Mouse (Mus musculus): Measurements from ENCODE around the gene Gucy2c. TPM values are rescaled to one million over a fixed set of nuclear protein-coding genes. Genes with fewer than 3 reads are reported as not detected.

Gucy2c gene
- not detected in 2 replicates for total RNA-seq (2014; fragmentation: Nextera tagmentation)
- total RNA-seq (2017) = not detected in 2 replicates

- ATAC-seq (replicated peaks; ENCODE audit: poor library complexity, severe bottlenecking) = no peak
Measured at GRCm38 (mm10) chr6:136781377-136781986, at the start of gene Gucy2c. Gene Gucy2c (minus strand): TSS chr6:136781765.

- ATAC-seq (replicated peaks; ENCODE audit: poor library complexity, severe bottlenecking) = no peak
Measured at GRCm38 (mm10) chr6:136828681-136829080, 47.1 kb upstream of the Gucy2c start.

GRCm38 (mm10) chr6:136827881-136828561 is 46.5 kb upstream of the Gucy2c start, which contains the start of gene Wbp11:
Gene Wbp11 (minus strand): TSS chr6:136828233.
- ATAC-seq (replicated peaks; ENCODE audit: poor library complexity, severe bottlenecking) = peak; percentile 91

- ATAC-seq (replicated peaks; ENCODE audit: poor library complexity, severe bottlenecking) = no peak
Measured at GRCm38 (mm10) chr6:136827516-136827880, 45.9 kb upstream of the Gucy2c start, which contains the start of gene BC049715. Gene BC049715 (plus strand): TSS chr6:136827626.

GRCm38 (mm10) chr6:136827116-136827515 is 45.6 kb upstream of the Gucy2c start:
- ATAC-seq (replicated peaks; ENCODE audit: poor library complexity, severe bottlenecking) = peak; percentile 1; the same call in 1 of the 2 replicates

GRCm38 (mm10) chr6:136824987-136825386 is 43.4 kb upstream of the Gucy2c start:
- ATAC-seq (replicated peaks; ENCODE audit: poor library complexity, severe bottlenecking) = no peak

- ATAC-seq (replicated peaks; ENCODE audit: poor library complexity, severe bottlenecking) = no peak
Measured at GRCm38 (mm10) chr6:136821086-136821485, 39.5 kb upstream of the Gucy2c start.

- ATAC-seq (replicated peaks; ENCODE audit: poor library complexity, severe bottlenecking) = no peak
Measured at GRCm38 (mm10) chr6:136820381-136820780, 38.8 kb upstream of the Gucy2c start.

- ATAC-seq (replicated peaks; ENCODE audit: poor library complexity, severe bottlenecking) = no peak
Measured at GRCm38 (mm10) chr6:136817549-136817948, 36.0 kb upstream of the Gucy2c start.

GRCm38 (mm10) chr6:136816826-136817225 is 35.3 kb upstream of the Gucy2c start:
- no peak for ATAC-seq (replicated peaks; ENCODE audit: poor library complexity, severe bottlenecking)

- peak; percentile 61 for ATAC-seq (replicated peaks; ENCODE audit: poor library complexity, severe bottlenecking)
Measured at GRCm38 (mm10) chr6:136815381-136815780, 33.8 kb upstream of the Gucy2c start.

- ATAC-seq (replicated peaks; ENCODE audit: poor library complexity, severe bottlenecking) = no peak
Measured at GRCm38 (mm10) chr6:136813117-136813516, 31.6 kb upstream of the Gucy2c start.

GRCm38 (mm10) chr6:136811196-136811595 is 29.6 kb upstream of the Gucy2c start:
- no peak for ATAC-seq (replicated peaks; ENCODE audit: poor library complexity, severe bottlenecking)

- no peak for ATAC-seq (replicated peaks; ENCODE audit: poor library complexity, severe bottlenecking)
Measured at GRCm38 (mm10) chr6:136809673-136810072, 28.1 kb upstream of the Gucy2c start.

- ATAC-seq (replicated peaks; ENCODE audit: poor library complexity, severe bottlenecking) = peak; percentile 49
Measured at GRCm38 (mm10) chr6:136809077-136809476, 27.5 kb upstream of the Gucy2c start.

GRCm38 (mm10) chr6:136808631-136809046 is 27.1 kb upstream of the Gucy2c start:
- peak; percentile 20 for ATAC-seq (replicated peaks; ENCODE audit: poor library complexity, severe bottlenecking)

- peak; percentile 52 for ATAC-seq (replicated peaks; ENCODE audit: poor library complexity, severe bottlenecking)
Measured at GRCm38 (mm10) chr6:136808014-136808417, 26.5 kb upstream of the Gucy2c start, which contains the start of gene H2afj. Gene H2afj (plus strand): TSS chr6:136808244.

GRCm38 (mm10) chr6:136807395-136808013 is 25.9 kb upstream of the Gucy2c start:
- ATAC-seq (replicated peaks; ENCODE audit: poor library complexity, severe bottlenecking) = no peak

- no peak for ATAC-seq (replicated peaks; ENCODE audit: poor library complexity, severe bottlenecking)
Measured at GRCm38 (mm10) chr6:136806819-136807218, 25.3 kb upstream of the Gucy2c start.

- ATAC-seq (replicated peaks; ENCODE audit: poor library complexity, severe bottlenecking) = no peak
Measured at GRCm38 (mm10) chr6:136805409-136805775, 23.8 kb upstream of the Gucy2c start.

GRCm38 (mm10) chr6:136804705-136805408 is 23.3 kb upstream of the Gucy2c start:
- ATAC-seq (replicated peaks; ENCODE audit: poor library complexity, severe bottlenecking) = no peak
